Mouse (Mus musculus): ENCODE data around the gene Gm20830.
"Not testable (repeated sequence)": the region's sequence is repeated elsewhere in the genome, so short reads cannot be mapped to it uniquely, and the experiment has no call there.

The Gm20830 gene

DNA sequence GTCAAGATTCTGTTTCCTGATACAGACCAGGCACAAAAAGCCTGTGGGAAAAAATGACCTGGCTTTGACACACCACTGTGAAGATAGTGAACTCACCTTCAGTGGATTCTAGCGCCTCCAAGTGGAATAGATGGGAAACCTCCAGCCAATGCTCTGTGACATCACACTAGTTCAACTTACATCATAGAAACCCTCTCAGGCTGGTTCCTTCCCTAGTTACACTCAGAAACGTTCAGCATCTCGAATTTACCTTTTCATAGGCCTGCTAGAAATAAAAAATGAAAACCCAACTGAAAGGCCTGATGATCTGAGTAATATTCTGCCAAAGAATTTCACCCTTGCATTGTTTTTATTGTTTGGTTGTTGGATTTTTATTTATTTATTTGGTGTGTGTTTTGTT lies at the start of gene Gm20830:
Gene Gm20830 (minus strand): TSS at position 101 of the 400 bp plus-strand sequence.
- not testable (repeated sequence) for DNase-seq (ENCODE audit: low read depth, low spot score)

Measured in skeletal muscle tissue, adult 2 months (tissue).